Mouse (Mus musculus): Measurements from ENCODE around the gene Speg.

Speg gene

DNA sequence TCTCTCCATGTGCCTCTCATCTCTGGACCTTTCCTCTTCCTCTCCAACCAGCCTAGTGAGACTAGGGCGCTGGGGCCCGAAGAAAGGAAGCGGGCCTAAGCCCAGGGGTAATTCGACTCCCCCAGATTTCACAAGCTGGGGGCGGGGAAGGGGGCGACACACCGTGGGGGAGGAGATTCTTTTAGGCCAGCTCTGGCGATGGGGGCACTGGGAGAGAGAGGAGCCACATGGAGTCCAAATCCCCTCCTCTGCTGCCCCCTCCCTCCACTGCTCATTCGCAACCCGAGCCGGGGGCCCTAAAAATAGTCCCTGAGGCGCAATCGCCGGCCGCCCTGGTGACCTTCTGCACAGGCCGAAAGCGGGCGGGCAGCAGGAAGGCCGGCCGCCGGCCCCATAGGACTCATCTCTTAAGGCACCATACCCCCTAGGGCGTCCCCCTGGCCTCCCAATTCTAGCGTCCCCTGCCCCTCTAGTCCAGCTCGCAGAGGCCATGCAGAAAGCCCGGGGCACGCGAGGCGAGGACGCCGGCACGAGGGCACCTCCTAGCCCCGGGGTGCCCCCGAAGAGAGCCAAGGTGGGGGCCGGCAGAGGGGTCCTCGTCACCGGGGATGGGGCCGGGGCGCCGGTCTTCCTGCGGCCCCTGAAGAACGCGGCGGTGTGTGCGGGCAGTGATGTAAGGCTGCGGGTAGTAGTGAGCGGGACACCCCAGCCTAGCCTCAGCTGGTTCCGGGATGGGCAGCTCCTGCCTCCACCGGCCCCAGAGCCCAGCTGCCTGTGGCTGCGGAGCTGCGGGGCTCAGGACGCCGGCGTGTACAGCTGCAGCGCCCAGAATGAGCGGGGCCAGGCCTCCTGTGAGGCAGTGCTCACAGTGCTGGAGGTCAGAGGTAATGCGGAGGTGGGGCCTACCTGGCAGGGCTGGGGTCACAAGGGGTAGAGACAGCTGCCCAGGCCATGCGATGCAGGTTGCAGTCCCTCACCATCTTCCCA is at the start of gene Speg:
Speg (plus strand) TSS at position 348 of the 987 bp plus-strand sequence.
- in situ Hi-C loops (cut with MboI, MseI) = no loop called here

DNA sequence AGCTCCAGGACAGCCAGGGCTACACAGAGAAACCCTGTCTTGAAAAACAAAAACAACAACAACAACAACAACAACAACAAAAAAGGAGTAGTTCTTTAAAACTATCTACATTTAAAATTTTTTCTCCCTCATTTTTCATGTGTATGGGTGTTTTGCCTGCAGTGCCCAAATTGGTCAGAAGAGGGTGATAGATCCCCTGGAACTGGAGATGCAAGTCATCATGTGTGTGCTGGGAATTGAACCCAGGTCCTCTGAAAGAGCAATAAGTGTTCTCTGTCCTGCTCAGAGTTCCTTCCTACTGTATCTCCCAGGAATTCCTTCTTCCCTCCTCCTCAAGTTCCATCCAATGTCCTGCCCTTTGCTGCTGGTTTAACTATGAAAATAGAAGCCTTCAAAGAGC is 47.6 kb upstream of the Speg start:
- in situ Hi-C loops (cut with MboI, MseI) = no loop called here

DNA sequence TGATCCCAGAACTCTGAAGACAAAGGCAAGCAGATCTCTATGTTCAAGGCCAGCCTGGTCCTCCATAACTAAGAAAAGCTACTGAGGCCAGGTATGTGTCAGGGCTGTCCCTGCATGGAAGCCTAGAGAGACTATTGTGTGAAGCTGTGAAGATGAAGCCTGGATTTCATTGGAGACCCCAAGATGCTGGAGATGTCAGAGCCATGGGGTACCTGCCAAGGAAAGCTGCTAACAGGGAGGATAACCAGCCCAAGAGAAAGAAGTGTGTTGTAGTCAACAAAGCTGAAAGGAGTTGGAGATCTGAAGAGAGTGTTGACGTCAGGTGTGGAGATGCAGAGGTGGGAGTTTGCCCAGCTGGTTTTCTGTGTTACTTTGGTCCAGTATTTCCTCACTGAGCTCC is 43.8 kb upstream of the Speg start:
- in situ Hi-C loops (cut with MboI, MseI) = no loop called here

DNA sequence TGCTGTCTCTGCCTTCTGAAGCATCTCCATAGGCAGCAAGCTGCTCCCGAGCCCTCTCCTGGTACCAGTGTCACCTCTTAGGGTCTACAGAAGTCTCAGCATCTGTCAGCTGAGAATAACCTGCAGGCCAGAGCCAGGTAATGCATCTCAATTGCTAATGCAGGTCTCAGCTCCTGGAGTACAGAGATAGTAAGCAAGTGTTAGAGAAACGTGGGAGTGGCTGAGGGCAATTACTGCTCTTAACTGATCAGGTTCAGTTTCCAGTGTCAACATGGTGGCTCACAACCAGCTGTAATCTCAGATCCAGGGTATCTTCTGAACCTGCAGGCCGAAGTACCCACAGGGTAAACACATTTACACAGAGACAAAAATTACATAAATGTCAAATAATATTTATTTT is 38.6 kb upstream of the Speg start:
- in situ Hi-C loops (cut with MboI, MseI) = no loop called here

DNA sequence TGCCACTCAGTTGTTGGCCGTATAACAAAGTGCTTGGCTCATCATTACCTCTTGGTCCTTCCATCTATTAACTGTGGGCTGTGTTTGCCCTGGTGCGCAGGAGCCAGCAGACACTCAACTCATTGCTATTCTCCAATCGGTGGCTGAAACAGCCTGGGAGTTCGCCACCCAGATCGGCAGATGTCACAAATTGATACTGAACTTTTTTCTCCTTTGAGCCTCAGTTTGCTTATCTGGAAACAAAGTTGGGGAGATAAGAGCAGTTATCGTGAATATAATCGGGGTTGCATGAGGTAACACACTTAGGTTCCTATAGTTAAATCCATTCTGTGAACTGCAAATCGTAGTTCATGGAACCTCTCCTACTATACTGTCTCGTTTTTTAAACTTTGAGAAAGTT is 38.0 kb upstream of the Speg start:
- in situ Hi-C loops (cut with MboI, MseI) = no loop called here

DNA sequence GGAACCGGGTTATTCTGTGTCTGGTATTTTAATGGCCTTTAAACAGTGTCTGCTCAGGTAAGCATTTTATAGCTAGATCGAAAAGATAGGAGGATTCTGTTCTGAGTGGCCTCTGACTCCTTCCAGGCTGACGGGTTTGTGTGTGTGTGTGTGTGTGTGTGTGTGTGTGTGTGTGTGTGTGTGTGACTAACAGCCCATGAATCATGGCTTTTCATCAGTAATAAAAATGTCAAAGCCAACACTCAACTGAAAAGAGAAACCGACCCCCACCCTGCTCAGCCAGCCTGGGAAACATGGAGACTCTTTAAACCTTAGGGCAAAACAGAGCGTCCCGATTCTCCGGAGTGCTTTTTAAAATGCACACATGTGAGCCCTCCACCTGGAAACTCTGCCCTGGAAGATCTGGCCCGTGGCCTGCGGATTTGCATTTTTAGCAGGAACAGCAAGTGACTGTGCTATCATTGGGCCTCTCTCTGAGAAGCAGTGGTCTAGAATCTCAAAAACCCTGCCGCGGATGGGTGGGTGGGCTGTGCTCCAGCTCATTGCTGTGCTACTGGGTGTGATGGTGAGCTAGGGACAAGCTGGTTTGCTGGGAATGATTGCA is 36.9 kb upstream of the Speg start:
- in situ Hi-C loops (cut with MboI, MseI) = no loop called here

DNA sequence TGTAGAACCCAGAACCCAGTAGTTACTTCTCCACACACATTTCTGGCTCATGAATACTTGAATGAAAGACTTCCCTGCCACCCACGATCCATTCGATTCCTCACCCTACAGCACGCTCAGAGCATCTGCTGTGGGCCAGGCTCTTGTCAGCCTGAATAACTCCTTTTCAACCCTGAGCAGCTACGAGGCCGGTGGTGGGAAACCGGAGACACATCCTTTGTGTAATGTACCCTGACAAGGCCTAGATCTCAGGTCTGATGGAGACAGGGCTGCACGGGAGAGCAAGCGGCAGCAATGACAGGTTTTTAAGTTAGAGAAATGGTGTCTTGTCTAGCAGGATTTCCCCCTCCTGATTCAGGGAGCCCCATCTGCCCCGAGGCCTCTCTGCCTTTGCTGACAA is 35.8 kb upstream of the Speg start:
- in situ Hi-C loops (cut with MboI, MseI) = no loop called here

DNA sequence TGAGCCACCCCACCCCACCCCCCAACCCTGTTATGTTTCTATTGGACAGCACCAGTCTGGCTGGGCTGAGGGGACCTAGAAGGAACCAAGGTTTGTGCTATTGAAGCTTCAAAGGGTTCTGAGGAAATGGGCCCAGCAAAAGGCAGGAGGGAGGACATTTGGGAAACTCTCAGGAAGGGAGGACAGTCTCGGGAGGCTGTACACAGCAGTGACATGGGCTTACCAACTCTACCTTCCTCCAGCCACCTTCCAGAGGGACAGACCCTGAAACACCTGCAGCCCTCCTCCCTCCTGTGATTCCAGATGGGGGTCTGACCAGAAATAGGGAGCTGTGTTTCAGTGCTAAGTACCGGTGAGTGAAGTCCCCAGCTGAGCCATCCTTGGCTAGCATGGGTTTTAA is 34.6 kb upstream of the Speg start:
- in situ Hi-C loops (cut with MboI, MseI) = loop anchor here in 1 of 2 experiments (10.0 kb wide), 1 partner anchor 764 kb away; no protein-coding TSS in a partner anchor

DNA sequence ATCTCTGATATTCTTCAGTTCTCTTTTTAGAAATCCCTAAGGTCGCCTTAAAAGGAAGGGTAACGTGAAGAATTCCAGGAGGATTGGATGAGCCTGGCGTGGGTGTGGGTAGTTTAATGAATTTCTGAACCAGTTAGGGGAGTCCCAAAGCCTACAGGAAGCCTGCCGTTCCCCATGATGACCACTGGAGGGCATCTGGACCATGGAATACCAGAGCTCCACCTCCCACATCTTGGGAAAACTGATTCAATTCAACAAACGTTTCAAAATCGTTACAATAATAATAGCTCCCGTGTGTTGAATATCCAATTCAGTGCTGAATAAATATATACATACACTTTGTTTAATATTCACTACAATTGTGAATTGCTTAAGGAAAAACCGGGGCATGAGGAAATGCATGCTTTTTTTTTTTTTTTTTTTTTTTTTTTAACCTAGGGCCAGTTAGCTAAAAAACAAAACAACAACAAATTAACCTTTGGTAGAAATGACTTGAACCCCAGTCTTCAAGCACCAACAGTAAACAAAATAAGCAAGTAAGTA is 32.2 kb upstream of the Speg start:
- in situ Hi-C loops (cut with MboI, MseI) = loop anchor here in 1 of 2 experiments (10.0 kb wide), 1 partner anchor 762 kb away; no protein-coding TSS in a partner anchor

DNA sequence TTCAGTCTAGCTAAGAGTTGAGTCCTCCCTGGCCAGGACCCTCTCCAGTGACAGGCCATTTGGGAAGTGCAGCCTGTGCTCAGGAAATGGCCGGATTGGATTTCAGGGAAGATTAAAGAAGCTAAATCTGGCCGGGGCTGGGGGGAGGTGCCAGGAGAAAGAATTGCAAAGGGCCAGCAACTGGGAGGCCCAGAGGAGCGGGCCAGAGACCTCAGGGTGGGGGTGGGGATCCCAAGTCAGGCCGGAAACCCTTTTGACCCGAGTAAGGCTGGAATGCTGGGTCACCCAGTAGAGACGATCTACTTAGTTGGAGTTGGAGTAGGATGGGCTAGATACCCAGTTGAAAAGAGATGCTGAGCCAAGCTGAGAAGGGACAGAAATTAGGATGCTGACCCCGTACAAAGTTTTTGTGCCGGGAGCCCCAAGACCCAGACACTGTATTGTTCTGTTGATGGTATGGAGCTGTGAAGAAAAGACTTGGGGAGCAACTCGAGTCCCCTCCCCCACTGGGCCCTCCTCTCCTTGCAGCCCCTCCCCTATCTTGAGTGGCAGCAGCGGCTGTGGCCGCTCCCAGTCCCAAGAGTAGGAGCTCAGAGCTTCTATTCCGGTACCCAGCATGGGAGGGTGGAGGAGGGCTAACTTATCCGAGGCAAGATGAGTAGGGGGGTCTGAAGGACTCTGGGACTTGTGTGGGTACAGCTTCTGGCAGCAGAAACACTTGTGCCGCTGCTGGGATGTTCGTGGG is 30.6 kb upstream of the Speg start:
- in situ Hi-C loops (cut with MboI, MseI) = loop anchor here (5.0 to 10.0 kb wide), 2 partner anchors 123 to 760 kb away; no protein-coding TSS in a partner anchor

DNA sequence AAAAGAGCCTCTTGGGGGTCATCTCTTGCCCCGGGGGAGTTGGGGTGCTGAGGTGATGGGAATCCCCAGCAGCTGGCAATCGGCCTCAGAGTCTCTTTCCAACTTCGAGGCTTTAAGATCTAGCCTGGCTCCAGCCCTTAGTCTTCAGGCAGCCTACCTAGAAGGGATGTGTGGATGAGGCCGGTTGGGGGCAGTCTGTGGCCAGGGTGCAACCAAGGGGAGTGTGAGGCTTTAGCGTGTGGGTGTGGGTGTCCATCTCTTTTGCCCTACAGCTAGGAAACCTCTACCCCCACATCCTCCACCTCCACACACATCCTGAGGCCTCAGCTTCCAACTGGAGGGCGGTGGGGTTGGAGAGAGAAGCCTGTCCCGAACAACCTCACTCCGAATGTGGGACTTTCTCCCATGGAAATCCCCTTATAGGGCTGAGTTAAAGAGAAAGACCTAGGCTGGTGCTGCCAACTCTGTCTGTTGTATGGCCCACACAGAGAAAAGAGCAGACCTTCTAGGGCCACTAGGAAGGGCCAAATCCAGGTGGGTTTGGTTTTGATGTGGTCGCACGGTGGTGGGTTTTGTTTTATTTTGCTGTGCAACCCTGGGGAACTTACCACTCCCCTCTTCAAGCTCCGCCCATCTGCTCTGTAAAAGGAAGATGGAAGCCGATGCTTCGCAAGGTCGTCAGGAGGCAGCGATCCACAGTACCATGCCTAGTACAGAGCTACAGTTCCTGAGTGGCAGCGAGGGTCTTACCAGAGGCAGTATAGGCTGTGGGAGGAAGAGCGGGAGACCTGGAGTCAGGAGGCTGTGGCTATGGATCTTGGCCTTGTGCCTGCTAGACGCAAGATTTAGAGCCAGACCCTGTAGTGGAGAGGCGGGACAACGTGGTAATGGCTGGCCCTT is 29.8 kb upstream of the Speg start:
- in situ Hi-C loops (cut with MboI, MseI) = loop anchor here (5.0 to 10.0 kb wide), 2 partner anchors 122 to 760 kb away; no protein-coding TSS in a partner anchor

DNA sequence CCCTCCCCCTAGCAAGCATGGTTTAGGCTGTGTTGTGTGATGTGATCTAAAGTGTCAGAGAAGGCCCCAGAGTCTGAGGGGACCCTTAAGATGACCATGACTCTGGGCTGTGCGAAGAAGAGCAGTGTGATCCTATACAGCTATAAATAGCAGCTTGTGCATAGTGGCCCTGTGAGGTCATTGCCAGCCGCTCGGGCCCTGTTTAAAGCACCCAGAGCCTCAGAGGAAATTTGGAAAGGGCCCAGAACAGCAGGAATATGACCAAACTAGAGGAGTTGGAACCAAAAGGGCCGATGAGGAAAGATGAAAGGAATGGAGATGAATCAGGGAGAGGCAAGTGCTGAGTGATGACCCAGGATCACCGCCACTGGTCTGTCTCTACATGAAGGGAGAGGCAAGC is 27.8 kb upstream of the Speg start:
- in situ Hi-C loops (cut with MboI, MseI) = loop anchor here (5.0 to 10.0 kb wide), 2 partner anchors 120 to 758 kb away; no protein-coding TSS in a partner anchor

DNA sequence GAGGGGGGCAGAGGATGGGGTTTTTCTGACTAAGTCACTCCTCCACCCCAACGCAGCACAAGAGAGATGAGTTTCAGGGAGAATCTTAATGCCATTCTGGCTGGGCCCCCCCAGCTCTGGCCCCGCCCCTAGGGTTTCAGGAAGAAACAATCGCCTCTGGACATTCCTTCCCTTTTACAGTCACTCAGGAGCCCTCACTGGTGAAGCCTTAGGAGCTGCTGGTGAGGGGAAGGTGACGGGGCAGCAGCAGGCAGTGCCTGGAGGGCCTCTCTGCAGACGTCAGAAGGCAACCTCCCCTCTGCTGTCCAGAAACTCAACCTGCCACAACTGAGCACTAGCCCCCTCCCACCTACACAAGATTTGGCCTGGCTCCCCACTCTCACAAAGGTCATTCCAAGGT is 25.8 kb upstream of the Speg start:
- in situ Hi-C loops (cut with MboI, MseI) = loop anchor here (5.0 to 10.0 kb wide), 2 partner anchors 118 to 756 kb away; no protein-coding TSS in a partner anchor

DNA sequence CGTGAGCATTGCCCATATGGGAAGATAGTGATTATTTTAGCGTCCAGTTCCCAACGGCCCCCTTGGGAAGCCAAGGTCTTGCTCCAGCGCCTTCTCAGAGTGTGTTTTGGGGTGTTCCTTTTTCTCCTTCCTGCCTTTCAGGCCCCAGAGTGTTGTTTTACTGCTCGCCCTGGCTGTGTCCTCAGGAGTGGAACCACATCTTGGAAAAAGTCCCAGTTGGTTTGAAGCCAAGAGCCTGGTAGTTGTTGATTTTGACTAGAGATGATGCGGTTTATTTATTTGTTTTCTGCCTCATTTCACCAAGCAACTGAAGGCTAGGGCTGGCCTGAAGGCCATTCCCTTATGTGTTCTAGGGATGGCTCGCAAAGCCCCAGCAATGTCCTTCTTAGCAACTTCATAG is 17.8 kb upstream of the Speg start:
- in situ Hi-C loops (cut with MboI, MseI) = no loop called here

DNA sequence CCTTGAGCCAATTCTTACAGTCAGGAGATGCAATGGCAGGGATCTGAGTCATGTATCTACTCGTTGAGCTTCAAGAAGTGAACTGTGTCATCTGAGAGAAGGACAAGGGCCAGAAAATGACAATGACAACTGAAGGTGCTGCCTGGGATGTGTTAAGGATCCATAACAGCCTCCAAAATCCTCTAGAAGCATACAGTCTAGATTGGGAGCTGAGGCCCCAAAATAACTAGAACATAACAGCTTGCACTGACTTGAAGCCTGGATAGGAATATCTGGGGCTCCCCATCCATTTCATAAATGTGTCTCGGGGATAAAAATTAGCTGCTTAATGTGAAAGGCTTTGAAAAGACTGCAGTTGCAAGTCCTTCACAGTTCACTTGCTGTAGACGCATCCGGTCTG is 17.1 kb upstream of the Speg start:
- in situ Hi-C loops (cut with MboI, MseI) = no loop called here

DNA sequence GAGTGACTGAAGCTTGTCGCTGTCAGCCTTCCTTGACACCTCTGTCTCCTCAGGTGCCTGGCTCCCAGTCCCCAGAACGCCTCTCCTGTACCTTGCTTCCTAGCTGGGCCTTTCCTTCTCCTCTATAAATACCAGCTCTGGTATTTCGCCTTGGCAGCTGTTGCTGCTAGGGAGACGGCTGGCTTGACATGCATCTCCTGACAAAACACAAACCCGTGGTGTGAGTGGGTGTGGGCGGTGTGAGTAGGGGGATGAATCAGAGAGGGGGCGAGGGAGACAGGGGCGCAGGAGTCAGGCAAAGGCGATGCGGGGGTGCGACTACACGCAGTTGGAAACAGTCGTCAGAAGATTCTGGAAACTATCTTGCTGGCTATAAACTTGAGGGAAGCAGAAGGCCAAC is 15.8 kb upstream of the Speg start:
- in situ Hi-C loops (cut with MboI, MseI) = no loop called here

DNA sequence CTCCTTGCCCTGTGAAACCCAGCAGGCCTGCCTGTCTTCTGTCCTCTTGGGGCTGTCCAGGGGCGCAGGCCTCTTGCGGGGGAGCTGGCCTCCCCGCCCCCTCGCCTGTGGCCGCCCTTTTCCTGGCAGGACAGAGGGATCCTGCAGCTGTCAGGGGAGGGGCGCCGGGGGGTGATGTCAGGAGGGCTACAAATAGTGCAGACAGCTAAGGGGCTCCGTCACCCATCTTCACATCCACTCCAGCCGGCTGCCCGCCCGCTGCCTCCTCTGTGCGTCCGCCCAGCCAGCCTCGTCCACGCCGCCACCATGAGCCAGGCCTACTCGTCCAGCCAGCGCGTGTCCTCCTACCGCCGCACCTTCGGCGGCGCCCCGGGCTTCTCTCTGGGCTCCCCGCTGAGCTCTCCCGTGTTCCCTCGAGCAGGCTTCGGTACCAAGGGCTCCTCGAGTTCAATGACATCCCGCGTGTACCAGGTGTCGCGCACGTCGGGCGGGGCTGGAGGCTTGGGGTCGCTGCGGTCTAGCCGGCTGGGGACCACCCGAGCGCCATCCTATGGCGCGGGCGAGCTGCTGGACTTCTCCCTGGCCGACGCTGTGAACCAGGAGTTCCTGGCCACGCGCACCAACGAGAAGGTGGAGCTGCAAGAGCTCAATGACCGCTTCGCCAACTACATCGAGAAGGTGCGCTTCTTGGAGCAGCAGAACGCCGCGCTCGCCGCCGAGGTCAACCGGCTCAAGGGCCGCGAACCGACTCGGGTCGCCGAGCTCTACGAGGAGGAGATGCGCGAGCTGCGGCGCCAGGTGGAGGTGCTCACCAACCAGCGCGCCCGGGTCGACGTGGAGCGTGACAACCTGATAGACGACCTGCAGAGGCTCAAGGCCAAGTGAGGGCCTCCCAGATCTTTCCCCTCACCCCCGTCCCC is 14.7 kb upstream of the Speg start, which contains the start of gene Des:
Des (plus strand) TSS at position 218 of the 920 bp plus-strand sequence.
- in situ Hi-C loops (cut with MboI, MseI) = no loop called here

DNA sequence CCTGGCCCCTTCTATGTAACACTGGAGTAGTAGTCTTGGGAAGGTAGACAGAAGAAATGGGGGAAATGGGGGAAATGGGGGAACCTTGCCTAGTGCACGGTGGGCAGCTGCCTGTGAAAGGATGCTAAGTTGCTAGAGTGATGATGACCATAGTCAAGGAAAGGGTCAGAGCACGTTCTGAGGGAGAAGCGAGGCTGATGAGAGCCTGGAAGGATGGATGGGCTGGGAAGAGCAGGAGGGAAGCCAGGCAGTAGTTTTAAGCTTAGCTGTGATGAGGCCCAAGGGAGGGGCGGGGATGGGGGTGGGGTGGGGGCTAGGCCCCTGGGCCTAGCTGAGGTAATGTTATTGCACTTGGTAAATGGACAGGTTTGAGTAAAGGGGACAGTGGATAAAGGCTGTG is 14.0 kb upstream of the Speg start:
- in situ Hi-C loops (cut with MboI, MseI) = no loop called here

DNA sequence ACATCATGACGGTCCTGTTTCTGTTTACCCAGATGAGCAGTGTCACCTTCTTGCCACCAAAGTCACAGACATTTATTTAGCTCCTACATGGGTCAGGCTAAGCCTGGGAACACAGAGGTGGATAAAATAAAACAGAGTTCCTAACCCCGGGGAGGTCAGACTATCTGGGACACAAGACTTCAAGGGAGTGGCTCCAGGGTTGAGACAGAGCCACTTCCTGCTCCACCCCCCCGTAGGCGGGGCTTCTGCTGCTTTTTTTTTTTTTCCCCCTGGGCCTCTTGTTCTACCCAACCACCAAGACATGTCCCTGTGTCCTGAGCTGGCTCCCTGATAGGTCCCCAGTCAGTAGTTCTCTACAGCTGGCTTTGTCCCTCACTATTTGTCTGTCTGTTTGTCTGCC is 13.3 kb upstream of the Speg start:
- in situ Hi-C loops (cut with MboI, MseI) = no loop called here

All from T-helper 17 cell (primary cell).